Mouse (Mus musculus): ENCODE data around the gene Frmd3. TPM values are rescaled to one million over a fixed set of nuclear protein-coding genes. Genes with fewer than 3 reads are reported as not detected.

Gene Frmd3
- polyA plus RNA-seq, 1 experiment from 2014 or later: 0.35 TPM

Other genes with a start within 250 kb of the Frmd3 start
- gene Rasef, start 222.4 kb upstream of the Frmd3 start, polyA plus RNA-seq (2015; fragmentation: Nextera tagmentation; extraction: Ambion mirVana): 4.1 and 4.5 TPM in 2 replicates
- gene Gm11758, start 137.2 kb upstream of the Frmd3 start, polyA plus RNA-seq (2015; fragmentation: Nextera tagmentation; extraction: Ambion mirVana): not detected in 2 replicates
- not detected in 2 replicates for gene Gm11757, start 122.3 kb upstream of the Frmd3 start, polyA plus RNA-seq (2015; fragmentation: Nextera tagmentation; extraction: Ambion mirVana)
- not detected in 2 replicates for gene Gm13871, start 107.5 kb upstream of the Frmd3 start, polyA plus RNA-seq (2015; fragmentation: Nextera tagmentation; extraction: Ambion mirVana)
- gene Gm11756, start 92.7 kb upstream of the Frmd3 start, polyA plus RNA-seq (2015; fragmentation: Nextera tagmentation; extraction: Ambion mirVana): not detected in 2 replicates
- not detected in 2 replicates for gene 2310002L09Rik, start 62.6 kb upstream of the Frmd3 start, polyA plus RNA-seq (2015; fragmentation: Nextera tagmentation; extraction: Ambion mirVana)
- 11.8 and 12.5 TPM in 2 replicates for gene Kdm4c, start 229.1 kb downstream of the Frmd3 start, polyA plus RNA-seq (2015; fragmentation: Nextera tagmentation; extraction: Ambion mirVana)